In genomic region chr1:179784098-179784497, GRCm38 (mm10) we compare ENCODE assay signal across 25 mouse cellular contexts. TPM values are rescaled to one million over a fixed set of nuclear protein-coding genes. Genes with fewer than 3 reads are reported as not detected.
DNase-seq lines count a peak whose midpoint lies in the region; ATAC-seq and TF ChIP-seq lines count a peak whose summit lies in the region.
"Had no signal": no experiment of that assay in that cellular context is flagged by ENCODE, and none has a peak within 500 bp of the region (broad histone marks: within the 10 kb centered on the region; RNA-seq: fewer than 3 reads in every experiment).

No protein-coding gene starts in this region.

- ATAC-seq in midbrain, embryonic 13.5 days: no peak
- ATAC-seq: activated CD4-positive, CD25-positive, alpha-beta regulatory T cell, adult 4 months; CD4-positive, CD25-positive, alpha-beta regulatory T cell, adult 4 months; forebrain, embryonic 13.5 days; forebrain, embryonic 15.5 days; forebrain, postnatal 0 days had no signal

- peaks cover 15% of the 10 kb centered on the region for H3K79me2 ChIP-seq in CH12.LX (replicated peaks; ENCODE audit: control insufficient read depth, extremely low read depth, insufficient read depth, poor library complexity, severe bottlenecking)

- H3K36me3 ChIP-seq in spleen, adult 2 months (ENCODE audit: control insufficient read depth, insufficient read depth, low read length): peaks cover 24% of the 10 kb centered on the region
- peaks cover 30 to 46% of the 10 kb centered on the region in 2 experiments for H3K36me3 ChIP-seq in CH12.LX (replicated peaks in 1 of 2; ENCODE audit: control insufficient read depth in 1 of 2, insufficient read depth in 1 of 2, low read length in 1 of 2)
- peaks cover 76% of the 10 kb centered on the region for H3K36me3 ChIP-seq in midbrain, embryonic 13.5 days

- no peaks in the 10 kb centered on the region; the same call in 1 of the 2 replicates for H3K4me1 ChIP-seq in spleen, adult 2 months (ENCODE audit: control insufficient read depth, insufficient read depth, insufficient read length)
- peaks cover 4 to 59% of the 10 kb centered on the region in 2 experiments; a peak in 3 of 4 replicates for H3K4me1 ChIP-seq in CH12.LX (ENCODE audit: control insufficient read depth in 1 of 2, insufficient read depth in 2 of 2)
- no peaks in the 10 kb centered on the region for H3K4me1 ChIP-seq in midbrain, embryonic 13.5 days (replicated peaks)
- H3K4me1 ChIP-seq: embryonic facial prominence, embryonic 10.5 days; embryonic facial prominence, embryonic 12.5 days; forebrain, embryonic 13.5 days; forebrain, embryonic 15.5 days had no signal

- H3K4me3 ChIP-seq in spleen, adult 2 months (ENCODE audit: extremely low read depth, insufficient read depth, insufficient read length): no peak overlapping the region
- peak overlapping the region in 2 of 3 experiments; percentile 34 to 45 for H3K4me3 ChIP-seq in CH12.LX (replicated peaks in 1 of 3; ENCODE audit: low read depth in 2 of 3, low read length in 2 of 3, poor library complexity in 1 of 3)
- H3K4me3 ChIP-seq in midbrain, embryonic 13.5 days (replicated peaks): no peak overlapping the region
- H3K4me3 ChIP-seq: embryonic facial prominence, embryonic 10.5 days; embryonic facial prominence, embryonic 12.5 days; forebrain, embryonic 13.5 days; forebrain, embryonic 15.5 days had no signal

- TF ChIP-seq RAD21 in CH12.LX (IDR thresholded peaks at IDR 0.05; ENCODE audit: low read depth, low read length): no peak

- TF ChIP-seq EP300 in CH12.LX (IDR thresholded peaks at IDR 0.05; ENCODE audit: low read length): peak; percentile 57

- dilution Hi-C loops in CH12.LX (cut with MboI; ENCODE audit: extremely low pct_ligation_motif_present, extremely low pct_unique_long_range_greater_than_20kb, low sequenced_read_pairs): no loop called here

- no peak overlapping the region for H3K27ac ChIP-seq in spleen, adult 2 months (ENCODE audit: insufficient read depth, low read length)
- H3K27ac ChIP-seq in CH12.LX (ENCODE audit: insufficient read depth, low read depth): peak overlapping the region; percentile 93
- H3K27ac ChIP-seq in midbrain, embryonic 13.5 days: no peak overlapping the region
- H3K27ac ChIP-seq: embryonic facial prominence, embryonic 10.5 days; embryonic facial prominence, embryonic 12.5 days; forebrain, embryonic 13.5 days; forebrain, embryonic 15.5 days had no signal

- H3K27me3 ChIP-seq in spleen, adult 2 months (ENCODE audit: control insufficient read depth, insufficient read depth, low read length): no peaks in the 10 kb centered on the region
- H3K27me3 ChIP-seq in CH12.LX (replicated peaks): no peaks in the 10 kb centered on the region
- no peaks in the 10 kb centered on the region for H3K27me3 ChIP-seq in midbrain, embryonic 13.5 days
- H3K27me3 ChIP-seq: embryonic facial prominence, embryonic 12.5 days; forebrain, embryonic 13.5 days; forebrain, embryonic 15.5 days had no signal

- peak; percentile 5 to 38 for DNase-seq in spleen, adult 2 months (ENCODE audit: low read depth in 1 of 2, low spot score in 2 of 2)
- no peak for DNase-seq in spleen, postnatal 10 days (ENCODE audit: low spot score in 2 of 2)
- peak; percentile 32 to 35 for DNase-seq in B cell, adult 2 months
- DNase-seq in CH12.LX (ENCODE audit: extremely low read depth): peak; percentile 81
- no peak for DNase-seq in T-cell, adult 2 months (ENCODE audit: low spot score)
- DNase-seq: adrenal gland, adult 8-10 months; adrenal gland, postnatal 14 days; adrenal gland, postnatal 36 days; cerebellum, adult 11-12 months; cerebellum, adult 2 months; cerebellum, adult 9-10 months; cerebellum, postnatal 10 days; cerebellum, postnatal 25 days; forebrain, postnatal 0 days had no signal

- peak overlapping the region; percentile 25 for H3K4me2 ChIP-seq in CH12.LX (ENCODE audit: insufficient read depth, low read depth, poor library complexity, severe bottlenecking)
- H3K4me2 ChIP-seq in midbrain, embryonic 13.5 days (replicated peaks): no peak overlapping the region
- H3K4me2 ChIP-seq: embryonic facial prominence, embryonic 12.5 days; forebrain, embryonic 13.5 days; forebrain, embryonic 15.5 days had no signal

- no peaks in the 10 kb centered on the region for H3K9me3 ChIP-seq in CH12.LX (replicated peaks; ENCODE audit: low read length)
- H3K9me3 ChIP-seq in midbrain, embryonic 13.5 days: no peaks in the 10 kb centered on the region
- H3K9me3 ChIP-seq: embryonic facial prominence, embryonic 10.5 days; embryonic facial prominence, embryonic 12.5 days; forebrain, embryonic 13.5 days; forebrain, embryonic 15.5 days had no signal

- peak overlapping the region; percentile 53; the same call in 1 of the 2 replicates for H3K9ac ChIP-seq in CH12.LX (ENCODE audit: insufficient read depth, low read depth)
- H3K9ac ChIP-seq in midbrain, embryonic 13.5 days (replicated peaks): no peak overlapping the region
- H3K9ac ChIP-seq: embryonic facial prominence, embryonic 12.5 days; forebrain, embryonic 13.5 days; forebrain, embryonic 15.5 days; forebrain, postnatal 0 days had no signal

- in situ Hi-C loops in CH12.LX (cut with MboI; ENCODE audit: low pct_ligation_motif_present, low pct_unique_long_range_greater_than_20kb, low sequenced_read_pairs): no loop called here

- TF ChIP-seq POLR2A in spleen, adult 2 months (IDR thresholded peaks at IDR 0.05; ENCODE audit: low read depth, low read length): no peak
- TF ChIP-seq POLR2A in CH12.LX (IDR thresholded peaks at IDR 0.05; ENCODE audit: low read depth, low read length): peak; percentile 31; the same call in 1 of the 2 replicates

- no peak for TF ChIP-seq CTCF in spleen, adult 2 months (IDR thresholded peaks at IDR 0.05; ENCODE audit: extremely low read depth, insufficient read depth, insufficient read length, insufficient replicate concordance)
- TF ChIP-seq CTCF in CH12.LX (conservative IDR thresholded peaks at IDR 0.05 in 1 of 2, IDR thresholded peaks at IDR 0.05 in 1 of 2; ENCODE audit: low read depth in 2 of 2, low read length in 2 of 2): no peak

- 66% methylated on average over 4 of the region's 4 CpGs for WGBS in spleen, adult 2 months
- 95% methylated on average over 4 of the region's 4 CpGs for WGBS in midbrain, embryonic 13.5 days

TF ChIP-seq in CH12.LX, 34 proteins besides CTCF, POLR2A, EP300 and RAD21 (continues in another document):
- 0 out of 2 replicates have a peak, but pooled peaks have one; percentile 59 for TF ChIP-seq MEF2A (IDR thresholded peaks at IDR 0.05; ENCODE audit: borderline replicate concordance, low read depth, low read length)
- TF ChIP-seq ELF1 (IDR thresholded peaks at IDR 0.05; ENCODE audit: low read depth, low read length): peak; percentile 68
- peak; percentile 77 for TF ChIP-seq USF1 (IDR thresholded peaks at IDR 0.05; ENCODE audit: low read depth, low read length)
- peak; percentile 82 for TF ChIP-seq ZNF384 (IDR thresholded peaks at IDR 0.05; ENCODE audit: low read depth, low read length)
- peak; percentile 78 for TF ChIP-seq ETS1 (conservative IDR thresholded peaks at IDR 0.05; ENCODE audit: low read depth, low read length)
- peak; percentile 74; the same call in 1 of the 2 replicates for TF ChIP-seq MYC (IDR thresholded peaks at IDR 0.05; ENCODE audit: low read depth, low read length)
- no peak for TF ChIP-seq SIN3A (IDR thresholded peaks at IDR 0.05; ENCODE audit: low read length)
- TF ChIP-seq JUND (conservative IDR thresholded peaks at IDR 0.05; ENCODE audit: low read depth, low read length): peak; percentile 51; the same call in 1 of the 2 replicates
- TF ChIP-seq MXI1 (IDR thresholded peaks at IDR 0.05; ENCODE audit: low read depth, low read length): peak; percentile 41
- peak; percentile 77 for TF ChIP-seq USF2 (conservative IDR thresholded peaks at IDR 0.05; ENCODE audit: low read depth, low read length)
- TF ChIP-seq MAZ (IDR thresholded peaks at IDR 0.05; ENCODE audit: low read depth, low read length): 0 out of 2 replicates have a peak, but pooled peaks have one; percentile 45
- no peak for TF ChIP-seq POLR2AphosphoS2 (IDR thresholded peaks at IDR 0.05; ENCODE audit: low read depth, low read length)
- TF ChIP-seq ZC3H11A (IDR thresholded peaks at IDR 0.05; ENCODE audit: low read depth, low read length): no peak
- peak; percentile 74; the same call in 1 of the 2 replicates for TF ChIP-seq CHD1 (IDR thresholded peaks at IDR 0.05; ENCODE audit: low read depth, low read length)
- TF ChIP-seq UBTF (IDR thresholded peaks at IDR 0.05; ENCODE audit: low read depth, low read length): no peak
- 0 out of 2 replicates have a peak, but pooled peaks have one; percentile 13 for TF ChIP-seq KAT2A (IDR thresholded peaks at IDR 0.05; ENCODE audit: insufficient replicate concordance, low read length)
- no peak for TF ChIP-seq GABPA (IDR thresholded peaks at IDR 0.05; ENCODE audit: insufficient replicate concordance, low read depth, low read length)
- no peak for TF ChIP-seq JUN (IDR thresholded peaks at IDR 0.05; ENCODE audit: insufficient read depth, low read depth, low read length)
- 0 out of 2 replicates have a peak, but pooled peaks have one; percentile 24 for TF ChIP-seq ZMIZ1 (IDR thresholded peaks at IDR 0.05; ENCODE audit: low read depth, low read length)
- no peak for TF ChIP-seq HCFC1 (IDR thresholded peaks at IDR 0.05; ENCODE audit: low read depth, low read length)
- TF ChIP-seq BHLHE40 (IDR thresholded peaks at IDR 0.05; ENCODE audit: low read depth, low read length): peak; percentile 43
- TF ChIP-seq TCF12 (IDR thresholded peaks at IDR 0.05; ENCODE audit: low read depth, low read length): peak; percentile 69
- peak; percentile 81 for TF ChIP-seq IRF4 (IDR thresholded peaks at IDR 0.05; ENCODE audit: low read depth, low read length)

RNA-seq across cellular contexts. Expression of gene Gm10518, which starts 19.1 kb away (rescaled TPM):
- not detected in 2 replicates for polyA plus RNA-seq in spleen, adult 2 months (2012; rRNA removed)
- total RNA-seq in CH12.LX (2012; rRNA removed) (8.0 TPM in 2 replicates), CH12.LX (2014; rRNA removed) (not detected in 2 replicates)
- polyA plus RNA-seq in CH12.LX (2012; ENCODE audit: insufficient read length, low read depth): 0.40 TPM in 1 of 2 replicates, not detected in the other
- polyA plus RNA-seq in midbrain, embryonic 13.5 days (2015; fragmentation: Nextera tagmentation; extraction: Ambion mirVana): 0.22 TPM in 1 of 2 replicates, not detected in the other
- total RNA-seq: adrenal gland, adult 18-20 months; adrenal gland, adult 8-10 months; adrenal gland, postnatal 14 days; adrenal gland, postnatal 36 days; forebrain, postnatal 0 days had no signal
- polyA plus RNA-seq: activated CD4-positive, CD25-positive, alpha-beta regulatory T cell, adult 4 months; CD4-positive, CD25-positive, alpha-beta regulatory T cell, adult 4 months; cerebellum, adult 2 months; cortical plate, adult 2 months; embryonic facial prominence, embryonic 12.5 days; embryonic facial prominence, embryonic 14.5 days; forebrain, embryonic 13.5 days; forebrain, embryonic 15.5 days; forebrain, postnatal 0 days had no signal

RNA-seq across cellular contexts. Expression of gene Ahctf1, which starts 19.4 kb away (rescaled TPM):
- 5.6 and 6.4 TPM in 2 replicates for polyA plus RNA-seq in spleen, adult 2 months (2012; rRNA removed)
- total RNA-seq in CH12.LX (2012; rRNA removed) (79.2 and 81.0 TPM in 2 replicates), CH12.LX (2014; rRNA removed) (111 and 127 TPM in 2 replicates)
- 90.3 and 96.0 TPM in 2 replicates for polyA plus RNA-seq in CH12.LX (2012; ENCODE audit: insufficient read length, low read depth)
- 21.7 and 21.9 TPM in 2 replicates for polyA plus RNA-seq in midbrain, embryonic 13.5 days (2015; fragmentation: Nextera tagmentation; extraction: Ambion mirVana)

RNA-seq across cellular contexts. Expression of gene Kif28, which starts 39.0 kb away (rescaled TPM):
- not detected in 2 replicates for polyA plus RNA-seq in spleen, adult 2 months (2012; rRNA removed)
- total RNA-seq in CH12.LX (2012; rRNA removed) (0.04 TPM in 1 of 2 replicates, not detected in the other), CH12.LX (2014; rRNA removed) (not detected in 2 replicates)
- 0.07 and 0.11 TPM in 2 replicates for polyA plus RNA-seq in CH12.LX (2012; ENCODE audit: insufficient read length, low read depth)
- 0.07 TPM in 1 of 2 replicates, not detected in the other for polyA plus RNA-seq in midbrain, embryonic 13.5 days (2015; fragmentation: Nextera tagmentation; extraction: Ambion mirVana)
- total RNA-seq: adrenal gland, postnatal 14 days; adrenal gland, postnatal 36 days; forebrain, postnatal 0 days had no signal
- polyA plus RNA-seq: activated CD4-positive, CD25-positive, alpha-beta regulatory T cell, adult 4 months; CD4-positive, CD25-positive, alpha-beta regulatory T cell, adult 4 months; forebrain, embryonic 11.5 days; forebrain, embryonic 13.5 days; forebrain, embryonic 15.5 days; forebrain, postnatal 0 days had no signal

Comparison
In these comparisons a context has a peak if more than half of its experiments do, and no peak if none do; other contexts are left out.
1. DNase-seq: peak in spleen, adult 2 months (2 of 2), B cell, adult 2 months (2 of 2) and CH12.LX (single experiment); none in spleen, postnatal 10 days (0 of 2) and T-cell, adult 2 months (single experiment).
2. H3K4me3 ChIP-seq: peak in CH12.LX (2 of 3); none in spleen, adult 2 months (single experiment) and midbrain, embryonic 13.5 days (single experiment).